Mouse (Mus musculus): ENCODE measurements around the gene Mpig6b. TPM values are rescaled to one million over a fixed set of nuclear protein-coding genes. Genes with fewer than 3 reads are reported as not detected.

Gene Mpig6b
- polyA plus RNA-seq (2015; fragmentation: Nextera tagmentation; extraction: Ambion mirVana) = 0.24 TPM in 1 of 2 replicates, not detected in the other

DNA sequence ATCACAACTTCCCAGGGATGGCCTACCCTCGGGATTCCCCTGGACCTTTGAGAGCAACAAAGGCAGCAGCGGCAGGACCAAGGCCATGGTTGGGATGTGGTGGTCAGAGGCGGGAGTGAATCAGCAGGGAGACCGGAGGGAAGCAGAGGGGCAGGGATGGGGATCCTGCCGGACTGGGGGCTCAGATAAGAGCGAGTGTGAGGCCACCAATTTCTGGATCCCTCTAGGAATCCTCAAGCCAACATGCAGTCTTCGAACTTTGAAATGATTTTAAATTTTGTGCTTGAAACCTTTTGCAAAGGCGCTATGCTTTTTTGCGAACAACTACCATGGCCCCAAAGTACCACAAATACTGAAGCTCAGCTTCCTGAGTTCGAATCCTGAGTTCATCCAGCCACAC lies at the start of gene Mpig6b:
TSS of gene Mpig6b (minus strand) at position 101 of the 400 bp plus-strand sequence.
- ATAC-seq = no peak
- 50% methylated on average over 9 of the region's 10 CpGs for WGBS
- 0 out of 2 replicates have a peak within 1 kb of the TSS, but pooled peaks have one; percentile 14 for H3K9ac ChIP-seq (replicated peaks; ENCODE audit: low read depth, low read length)

DNA sequence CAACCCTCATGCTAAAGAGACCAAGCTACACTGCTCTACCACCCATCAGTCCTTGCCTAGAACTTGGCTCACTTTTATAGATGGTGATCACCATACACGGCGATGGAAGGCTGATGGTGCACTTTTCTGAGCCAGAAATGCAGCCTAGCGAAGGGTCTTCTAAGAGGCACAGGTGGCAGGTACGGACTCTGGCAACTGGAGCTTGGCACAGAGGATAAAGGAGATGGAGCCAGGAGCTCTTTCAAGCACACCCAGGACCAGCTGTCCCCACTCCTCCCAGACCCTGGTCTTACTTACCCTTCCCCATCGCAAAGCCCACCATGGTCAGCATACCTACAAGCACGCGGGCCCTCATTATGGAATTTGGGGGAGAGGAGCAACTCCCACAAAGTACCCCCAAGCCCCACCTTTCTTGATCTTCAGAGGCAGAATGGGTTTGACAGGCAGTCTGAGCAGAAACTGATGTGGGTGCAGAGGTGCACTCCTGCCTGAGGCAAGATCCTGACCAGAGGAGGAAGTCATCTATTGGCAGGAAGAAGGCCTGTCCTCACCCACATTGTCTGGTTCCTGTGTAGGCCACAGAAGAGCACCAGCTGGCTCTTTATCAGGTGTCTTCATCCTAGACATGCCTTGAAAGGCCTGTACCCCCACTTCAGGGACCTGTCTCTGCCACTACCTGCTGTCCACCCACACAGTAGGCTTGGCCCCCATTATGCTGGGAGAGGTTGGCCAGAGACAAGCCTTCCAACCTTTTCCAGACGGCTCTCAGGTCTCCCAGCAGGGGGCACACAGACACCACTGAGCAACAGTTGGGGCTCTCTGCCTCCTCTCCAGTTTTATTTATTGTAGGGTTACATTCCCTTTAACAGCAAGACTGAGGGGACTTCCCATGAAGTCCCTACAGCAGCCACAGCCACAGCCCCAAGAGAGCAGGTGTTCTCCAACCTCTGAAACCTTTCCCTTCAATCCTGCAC lies 49.3 kb upstream of the Mpig6b start, which contains the start of gene Ly6g5b:
TSS of gene Ly6g5b (minus strand) at position 383 of the 974 bp plus-strand sequence.
- H3K4me2 ChIP-seq (ENCODE audit: low read length) = no peak within 1 kb of the TSS
- H3K27me3 ChIP-seq (replicated peaks; ENCODE audit: control insufficient read depth, insufficient read depth, low read length) = no peaks in the 10 kb centered on the region
- H3K36me3 ChIP-seq (ENCODE audit: control insufficient read depth, insufficient read depth) = peaks cover 19% of the 10 kb centered on the region
- H3K27ac ChIP-seq (ENCODE audit: low read length) = no peak within 1 kb of the TSS
- peaks cover 9% of the 10 kb centered on the region for H3K4me1 ChIP-seq (replicated peaks; ENCODE audit: control insufficient read depth, insufficient read depth, low read length)
- no peak within 1 kb of the TSS for H3K9ac ChIP-seq (replicated peaks; ENCODE audit: low read depth, low read length)
- H3K4me3 ChIP-seq (replicated peaks; ENCODE audit: low read length) = no peak within 1 kb of the TSS
- ATAC-seq = no peak
- WGBS = 87% methylated on average over 8 of the region's 8 CpGs
- no peaks in the 10 kb centered on the region for H3K9me3 ChIP-seq (ENCODE audit: control insufficient read depth, low read length)

More for the DNA sequence above, at the start of gene Mpig6b:
- H3K4me2 ChIP-seq (ENCODE audit: low read length) = peak within 1 kb of the TSS; percentile 37
- H3K36me3 ChIP-seq (ENCODE audit: control insufficient read depth, insufficient read depth) = peaks cover 1% of the 10 kb centered on the region; the same call in 1 of the 2 replicates
- no peak within 1 kb of the TSS for H3K27ac ChIP-seq (ENCODE audit: low read length)
- H3K4me3 ChIP-seq (replicated peaks; ENCODE audit: low read length) = peak within 1 kb of the TSS; percentile 20
- H3K4me1 ChIP-seq (replicated peaks; ENCODE audit: control insufficient read depth, insufficient read depth, low read length) = peaks cover 18% of the 10 kb centered on the region
- no peaks in the 10 kb centered on the region for H3K9me3 ChIP-seq (ENCODE audit: control insufficient read depth, low read length)
- peaks cover 19% of the 10 kb centered on the region for H3K27me3 ChIP-seq (replicated peaks; ENCODE audit: control insufficient read depth, insufficient read depth, low read length)

DNA sequence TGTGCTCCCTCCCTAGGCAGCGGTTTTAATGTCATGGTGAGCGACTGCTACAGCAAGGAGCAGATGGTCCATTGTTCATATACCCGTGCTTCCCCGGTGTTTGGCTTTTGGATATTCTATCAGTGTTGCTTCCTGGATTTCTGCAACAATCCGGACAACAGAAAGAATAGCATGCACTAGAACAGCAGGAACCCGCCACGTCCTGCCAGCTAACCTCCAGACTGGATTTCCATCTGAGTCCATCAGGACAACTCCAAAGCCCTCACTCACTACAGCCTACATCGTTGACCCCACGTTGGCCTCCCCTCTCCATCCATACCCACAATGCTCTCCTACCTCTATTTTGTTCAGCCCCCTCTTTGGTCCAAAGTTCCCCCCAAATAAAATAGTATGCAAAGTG lies 45.8 kb upstream of the Mpig6b start:
- 72% methylated on average over 9 of the region's 9 CpGs for WGBS

DNA sequence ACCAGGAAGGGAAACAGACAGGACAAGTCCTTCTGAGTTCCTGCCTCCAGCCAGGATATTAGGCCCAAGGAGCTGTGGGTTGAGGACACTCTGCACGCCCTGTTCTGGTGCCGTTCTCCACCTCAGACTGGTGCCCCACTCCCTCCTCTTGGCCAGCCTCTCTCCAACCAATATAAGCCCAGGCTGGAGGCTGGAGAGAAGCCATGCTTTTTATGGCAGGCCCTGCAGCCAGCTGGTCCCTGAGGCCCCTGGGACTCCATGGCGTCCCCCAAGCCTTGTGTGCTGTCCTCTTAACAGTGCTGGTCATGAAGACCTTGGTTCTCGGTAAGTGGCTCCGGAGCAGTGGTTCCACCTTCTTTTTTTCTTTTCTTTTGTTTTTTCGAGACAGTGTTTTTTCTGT lies 42.1 kb upstream of the Mpig6b start, which contains the start of gene Ly6g5c:
TSS of gene Ly6g5c (plus strand) at position 183 of the 400 bp plus-strand sequence.
- H3K4me3 ChIP-seq (replicated peaks; ENCODE audit: low read length) = no peak within 1 kb of the TSS
- no peaks in the 10 kb centered on the region for H3K4me1 ChIP-seq (replicated peaks; ENCODE audit: control insufficient read depth, insufficient read depth, low read length)
- H3K27ac ChIP-seq (ENCODE audit: low read length) = no peak within 1 kb of the TSS
- WGBS = 83% methylated on average over 6 of the region's 6 CpGs
- no peaks in the 10 kb centered on the region for H3K9me3 ChIP-seq (ENCODE audit: control insufficient read depth, low read length)
- no peak within 1 kb of the TSS for H3K4me2 ChIP-seq (ENCODE audit: low read length)
- no peak for ATAC-seq
- no peak within 1 kb of the TSS for H3K9ac ChIP-seq (replicated peaks; ENCODE audit: low read depth, low read length)
- no peaks in the 10 kb centered on the region for H3K27me3 ChIP-seq (replicated peaks; ENCODE audit: control insufficient read depth, insufficient read depth, low read length)
- H3K36me3 ChIP-seq (ENCODE audit: control insufficient read depth, insufficient read depth) = peaks cover 3% of the 10 kb centered on the region; the same call in 1 of the 2 replicates

More for the DNA sequence above, 45.8 kb upstream of the Mpig6b start:
- no peak overlapping the region for H3K27ac ChIP-seq (ENCODE audit: low read length)
- H3K9me3 ChIP-seq (ENCODE audit: control insufficient read depth, low read length) = no peaks in the 10 kb centered on the region
- H3K36me3 ChIP-seq (ENCODE audit: control insufficient read depth, insufficient read depth) = peaks cover 10% of the 10 kb centered on the region
- no peaks in the 10 kb centered on the region for H3K27me3 ChIP-seq (replicated peaks; ENCODE audit: control insufficient read depth, insufficient read depth, low read length)
- no peak overlapping the region for H3K9ac ChIP-seq (replicated peaks; ENCODE audit: low read depth, low read length)
- no peak overlapping the region for H3K4me3 ChIP-seq (replicated peaks; ENCODE audit: low read length)
- no peaks in the 10 kb centered on the region for H3K4me1 ChIP-seq (replicated peaks; ENCODE audit: control insufficient read depth, insufficient read depth, low read length)
- ATAC-seq = no peak
- H3K4me2 ChIP-seq (ENCODE audit: low read length) = no peak overlapping the region

DNA sequence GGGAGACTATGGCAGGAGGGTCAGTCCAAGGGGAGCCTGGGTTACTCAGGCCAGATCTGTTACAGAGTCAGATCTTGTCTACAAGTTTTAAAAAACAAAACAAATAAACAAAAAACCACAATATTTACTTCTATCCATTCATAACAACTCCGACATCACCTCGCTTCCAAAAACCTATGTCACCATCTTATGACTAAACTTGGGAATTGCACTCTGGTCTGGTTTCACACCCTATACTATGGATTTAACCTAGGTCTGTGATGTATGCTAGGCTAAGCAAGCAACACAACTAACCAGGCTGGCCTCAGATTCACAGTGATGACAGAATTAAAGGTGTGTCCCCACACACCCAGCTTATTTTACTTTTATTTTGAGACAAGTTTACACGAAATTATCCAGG lies 40.5 kb upstream of the Mpig6b start:
- H3K4me3 ChIP-seq (replicated peaks; ENCODE audit: low read length) = no peak overlapping the region
- no peak overlapping the region for H3K4me2 ChIP-seq (ENCODE audit: low read length)
- H3K9me3 ChIP-seq (ENCODE audit: control insufficient read depth, low read length) = no peaks in the 10 kb centered on the region
- no peaks in the 10 kb centered on the region for H3K27me3 ChIP-seq (replicated peaks; ENCODE audit: control insufficient read depth, insufficient read depth, low read length)
- H3K27ac ChIP-seq (ENCODE audit: low read length) = no peak overlapping the region
- peaks cover 14% of the 10 kb centered on the region for H3K36me3 ChIP-seq (ENCODE audit: control insufficient read depth, insufficient read depth)
- 69% methylated on average over 3 of the region's 3 CpGs for WGBS
- no peaks in the 10 kb centered on the region for H3K4me1 ChIP-seq (replicated peaks; ENCODE audit: control insufficient read depth, insufficient read depth, low read length)
- H3K9ac ChIP-seq (replicated peaks; ENCODE audit: low read depth, low read length) = no peak overlapping the region
- ATAC-seq = no peak

DNA sequence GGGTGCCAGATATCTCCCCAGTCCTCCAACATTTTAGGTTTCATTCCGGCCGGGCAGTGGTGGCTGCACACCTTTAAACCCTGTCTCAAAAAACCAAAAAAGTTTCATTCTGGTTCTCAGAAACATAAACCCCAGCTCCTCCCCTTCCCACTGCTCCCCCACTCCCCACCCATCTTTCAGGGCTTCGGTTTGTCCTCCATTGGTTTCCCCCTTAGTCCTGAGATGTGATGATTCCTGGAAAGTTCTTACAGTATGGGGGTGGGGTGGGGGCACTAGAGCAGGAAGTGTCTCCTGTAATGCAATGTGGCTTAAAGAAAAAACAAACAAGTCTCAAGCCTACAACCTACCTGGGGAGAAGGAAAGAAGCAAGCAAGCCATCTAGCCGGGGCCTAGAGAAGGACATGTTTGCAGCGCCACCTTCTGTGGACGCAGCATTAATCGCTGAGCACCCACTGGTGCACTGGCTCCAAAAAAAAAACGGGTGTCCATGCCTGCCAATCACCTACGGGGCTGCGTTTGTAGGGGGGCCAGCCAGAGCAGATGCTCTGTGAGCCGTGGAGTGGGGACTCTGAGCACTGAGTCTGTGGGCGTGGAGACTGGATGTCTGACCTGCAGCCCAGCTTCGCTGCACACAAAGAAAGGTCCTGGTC lies 39.9 kb upstream of the Mpig6b start:
- 21% methylated on average over 13 of the region's 13 CpGs for WGBS
- Histone ChIP-seq H3K9me3 (ENCODE audit: control insufficient read depth, low read length) (no peaks in the 10 kb centered on the region), H3K4me1 (replicated peaks; ENCODE audit: control insufficient read depth, insufficient read depth, low read length) (no peaks in the 10 kb centered on the region), H3K27me3 (replicated peaks; ENCODE audit: control insufficient read depth, insufficient read depth, low read length) (no peaks in the 10 kb centered on the region), H3K27ac (ENCODE audit: low read length) (no peak overlapping the region), H3K36me3 (ENCODE audit: control insufficient read depth, insufficient read depth) (peaks cover 18% of the 10 kb centered on the region), H3K9ac (replicated peaks; ENCODE audit: low read depth, low read length) (peak overlapping the region; percentile 42; the same call in 1 of the 2 replicates), H3K4me3 (replicated peaks; ENCODE audit: low read length) (no peak overlapping the region), H3K4me2 (ENCODE audit: low read length) (0 out of 2 replicates have a peak overlapping the region, but pooled peaks have one; percentile 3)
- ATAC-seq = 0 out of 2 replicates have a peak, but pooled peaks have one; percentile 31

DNA sequence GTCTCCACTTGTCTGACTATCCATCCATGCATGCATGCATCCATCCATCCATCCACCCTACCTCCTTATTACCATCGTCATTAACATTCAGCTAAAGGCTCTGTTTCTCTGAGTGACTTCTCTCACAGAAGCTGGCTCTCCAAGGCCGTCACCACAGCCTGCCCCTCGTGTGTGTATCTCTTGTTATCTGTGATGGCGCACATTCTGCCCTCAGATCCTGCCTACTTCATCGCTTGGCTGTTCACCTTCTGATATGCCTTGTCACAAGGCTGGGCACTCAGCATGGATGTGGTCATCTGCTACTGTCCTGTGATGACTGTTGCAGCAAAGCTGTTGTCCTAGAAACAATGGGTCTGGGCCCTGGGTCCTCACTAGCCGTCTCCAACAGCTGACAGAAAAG lies 38.8 kb upstream of the Mpig6b start:
- no peaks in the 10 kb centered on the region for H3K9me3 ChIP-seq (ENCODE audit: control insufficient read depth, low read length)
- H3K36me3 ChIP-seq (ENCODE audit: control insufficient read depth, insufficient read depth) = peaks cover 18% of the 10 kb centered on the region
- no peaks in the 10 kb centered on the region for H3K27me3 ChIP-seq (replicated peaks; ENCODE audit: control insufficient read depth, insufficient read depth, low read length)
- no peak overlapping the region for H3K27ac ChIP-seq (ENCODE audit: low read length)
- ATAC-seq = no peak
- H3K4me3 ChIP-seq (replicated peaks; ENCODE audit: low read length) = no peak overlapping the region
- no peak overlapping the region for H3K9ac ChIP-seq (replicated peaks; ENCODE audit: low read depth, low read length)
- 73% methylated on average over 6 of the region's 6 CpGs for WGBS
- H3K4me1 ChIP-seq (replicated peaks; ENCODE audit: control insufficient read depth, insufficient read depth, low read length) = no peaks in the 10 kb centered on the region
- no peak overlapping the region for H3K4me2 ChIP-seq (ENCODE audit: low read length)

DNA sequence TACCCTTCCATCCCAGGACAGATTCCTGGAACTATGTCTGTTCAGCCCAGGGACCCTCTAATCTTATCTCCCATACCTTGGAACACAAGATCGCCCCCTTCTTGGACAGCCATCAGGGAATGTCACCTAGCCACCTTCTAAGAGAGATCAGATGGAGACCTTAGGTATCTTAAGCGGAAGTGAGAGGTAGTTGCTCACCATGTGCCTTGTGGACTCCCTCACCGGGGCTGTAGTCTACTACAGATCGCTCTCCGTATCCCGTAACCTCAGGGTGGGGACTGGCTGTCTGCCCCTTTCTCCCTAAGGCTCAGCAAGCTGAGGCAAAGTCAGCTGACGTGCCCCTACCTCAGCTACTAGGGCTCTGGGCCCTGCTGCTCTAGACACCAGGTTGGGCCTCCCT lies 38.1 kb upstream of the Mpig6b start:
- Histone ChIP-seq H3K9ac (replicated peaks; ENCODE audit: low read depth, low read length) (no peak overlapping the region), H3K4me3 (replicated peaks; ENCODE audit: low read length) (no peak overlapping the region), H3K9me3 (ENCODE audit: control insufficient read depth, low read length) (no peaks in the 10 kb centered on the region), H3K36me3 (ENCODE audit: control insufficient read depth, insufficient read depth) (peaks cover 18% of the 10 kb centered on the region), H3K27me3 (replicated peaks; ENCODE audit: control insufficient read depth, insufficient read depth, low read length) (no peaks in the 10 kb centered on the region), H3K4me1 (replicated peaks; ENCODE audit: control insufficient read depth, insufficient read depth, low read length) (no peaks in the 10 kb centered on the region), H3K27ac (ENCODE audit: low read length) (no peak overlapping the region), H3K4me2 (ENCODE audit: low read length) (no peak overlapping the region)
- ATAC-seq = no peak
- WGBS = 92% methylated on average over 7 of the region's 7 CpGs

DNA sequence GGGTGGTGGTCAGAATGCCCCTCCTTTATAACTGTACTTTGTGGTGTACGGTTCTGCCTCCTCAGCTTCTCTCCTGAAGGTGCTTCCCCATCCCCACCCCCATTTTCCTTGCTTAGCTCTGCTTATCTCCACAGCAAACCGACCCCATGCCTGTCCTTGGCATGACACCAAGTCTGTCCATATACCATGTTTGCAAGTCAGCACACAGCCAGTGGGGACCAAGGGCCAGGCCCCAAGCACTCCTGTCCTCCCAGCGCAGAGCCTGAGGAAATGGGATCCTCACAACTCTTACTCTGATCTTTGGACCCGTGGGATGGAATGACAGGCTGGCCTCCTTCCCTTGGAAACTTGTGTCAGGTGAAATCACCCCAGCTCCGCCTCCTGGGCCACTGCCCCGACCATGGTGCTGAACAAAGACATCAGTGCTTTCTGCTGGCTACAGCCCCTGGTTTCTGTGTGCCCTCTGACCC lies 37.3 kb upstream of the Mpig6b start:
- no peaks in the 10 kb centered on the region for H3K27me3 ChIP-seq (replicated peaks; ENCODE audit: control insufficient read depth, insufficient read depth, low read length)
- no peak overlapping the region for H3K4me2 ChIP-seq (ENCODE audit: low read length)
- no peak overlapping the region for H3K9ac ChIP-seq (replicated peaks; ENCODE audit: low read depth, low read length)
- H3K27ac ChIP-seq (ENCODE audit: low read length) = no peak overlapping the region
- no peak overlapping the region for H3K4me3 ChIP-seq (replicated peaks; ENCODE audit: low read length)
- H3K36me3 ChIP-seq (ENCODE audit: control insufficient read depth, insufficient read depth) = peaks cover 18% of the 10 kb centered on the region
- no peak for ATAC-seq
- 80% methylated on average over 6 of the region's 6 CpGs for WGBS
- H3K9me3 ChIP-seq (ENCODE audit: control insufficient read depth, low read length) = no peaks in the 10 kb centered on the region
- no peaks in the 10 kb centered on the region for H3K4me1 ChIP-seq (replicated peaks; ENCODE audit: control insufficient read depth, insufficient read depth, low read length)

All from forebrain, embryonic 16.5 days (tissue).